Mouse (Mus musculus): ENCODE data around the gene Fkbp6. TPM values are rescaled to one million over a fixed set of nuclear protein-coding genes. Genes with fewer than 3 reads are reported as not detected.
"Not testable (repeated sequence)": the region's sequence is repeated elsewhere in the genome, so short reads cannot be mapped to it uniquely, and the experiment has no call there.

Fkbp6 gene
- polyA plus RNA-seq, 1 experiment from 2014 or later: 0.22 TPM

DNA sequence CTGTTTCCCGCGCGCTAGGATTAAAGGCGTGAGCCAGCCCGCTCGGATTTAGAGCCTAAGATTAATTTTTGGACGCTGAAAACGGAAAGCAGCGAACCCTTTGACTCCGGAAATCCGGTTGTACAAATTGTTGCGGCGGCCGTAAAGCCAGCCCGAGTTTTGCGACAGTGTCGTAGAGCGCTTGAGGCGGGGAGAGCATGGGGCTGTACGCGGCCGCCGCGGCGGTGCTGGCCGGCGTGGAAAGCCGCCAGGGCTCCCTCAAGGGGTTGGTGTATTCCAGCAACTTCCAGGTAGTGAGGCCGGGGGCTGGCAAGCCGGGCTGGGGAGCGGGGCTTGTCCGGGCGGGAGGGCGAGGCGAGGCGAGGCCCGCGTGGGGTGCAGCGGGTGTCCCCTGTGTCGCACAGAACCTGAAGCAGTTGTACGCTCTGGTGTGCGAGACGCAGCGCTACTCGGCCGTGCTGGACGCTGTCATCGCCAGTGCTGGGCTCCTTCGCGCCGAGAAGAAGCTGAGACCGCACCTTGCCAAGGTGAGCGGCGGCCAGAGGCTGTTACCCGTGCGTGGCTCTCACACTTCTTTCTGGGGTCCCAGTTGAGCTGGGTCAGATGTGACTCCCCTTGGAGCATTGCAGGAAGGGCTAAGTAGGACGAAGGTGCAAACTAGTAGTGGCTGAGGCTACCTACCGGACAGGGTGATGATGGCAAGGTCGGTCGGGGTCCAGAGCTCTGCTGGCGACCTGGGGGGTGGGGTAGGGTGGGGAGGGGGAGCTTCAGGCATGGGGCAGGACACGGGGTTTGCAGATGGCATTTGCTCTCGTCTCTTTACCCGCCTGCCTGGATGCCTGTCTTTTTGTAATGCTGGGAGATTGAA is 20.2 kb upstream of the Fkbp6 start, which contains the start of gene Nsun5:
Nsun5 (plus strand) TSS at position 167 of the 868 bp plus-strand sequence.
- no peaks in the 10 kb centered on the region for H3K27me3 ChIP-seq (ENCODE audit: poor library complexity, severe bottlenecking)
- DNase-seq (ENCODE audit: extremely low spot score, low spot score): peak; percentile 95
- under 1% methylated on average over 64 of the region's 64 CpGs for WGBS
- H3K4me3 ChIP-seq: peak within 1 kb of the TSS; percentile 98
- H3K27ac ChIP-seq: peak within 1 kb of the TSS; percentile 88
- peaks cover 20% of the 10 kb centered on the region for H3K4me1 ChIP-seq
- peaks cover 7% of the 10 kb centered on the region for H3K9me3 ChIP-seq
- peaks cover 40% of the 10 kb centered on the region for H3K36me3 ChIP-seq (replicated peaks)

DNA sequence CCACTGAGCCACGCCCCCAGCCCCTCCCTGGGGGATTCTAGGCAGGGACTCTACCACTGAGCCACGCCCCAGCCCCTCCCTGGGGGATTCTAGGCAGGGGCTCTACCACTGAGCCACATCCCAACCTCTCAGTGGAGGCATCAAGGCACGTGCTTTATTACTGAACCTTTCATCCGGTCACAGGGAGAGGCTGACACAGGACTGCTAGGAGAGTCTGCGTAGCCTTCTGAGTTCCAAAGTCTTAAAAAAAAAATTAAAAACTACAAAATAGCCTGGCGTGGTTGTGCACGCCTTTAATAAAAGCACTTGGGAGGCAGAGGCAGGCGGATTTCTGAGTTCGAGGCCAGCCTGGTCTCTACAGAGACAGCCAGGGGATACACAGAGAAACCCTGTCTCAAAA is 19.4 kb upstream of the Fkbp6 start:
- WGBS: 57% methylated on average over 9 of the region's 9 CpGs
- not testable (repeated sequence) for H3K9me3 ChIP-seq; DNase-seq (ENCODE audit: extremely low spot score, low spot score); H3K27me3 ChIP-seq (ENCODE audit: poor library complexity, severe bottlenecking)
- Histone ChIP-seq H3K36me3 (replicated peaks) (peaks cover 32% of the 10 kb centered on the region), H3K4me3 (peak overlapping the region; percentile 98), H3K4me1 (peaks cover 20% of the 10 kb centered on the region), H3K27ac (peak overlapping the region; percentile 88)

- no peak for DNase-seq (ENCODE audit: extremely low spot score, low spot score)
- Histone ChIP-seq H3K27ac (no peak overlapping the region), H3K27me3 (ENCODE audit: poor library complexity, severe bottlenecking) (peaks cover 4% of the 10 kb centered on the region; the same call in 1 of the 2 replicates), H3K4me1 (peaks cover 20% of the 10 kb centered on the region), H3K4me3 (no peak overlapping the region), H3K9me3 (peaks cover 2% of the 10 kb centered on the region), H3K36me3 (replicated peaks) (peaks cover 23% of the 10 kb centered on the region)
- WGBS: 76% methylated on average over 6 of the region's 6 CpGs
Measured at GRCm38 (mm10) chr5:135368312-135368711, 18.5 kb upstream of the Fkbp6 start.

GRCm38 (mm10) chr5:135367841-135368240 is 18.0 kb upstream of the Fkbp6 start:
- H3K9me3 ChIP-seq: no peaks in the 10 kb centered on the region
- H3K27me3 ChIP-seq (ENCODE audit: poor library complexity, severe bottlenecking): peaks cover 4% of the 10 kb centered on the region; the same call in 1 of the 2 replicates
- no peak overlapping the region for H3K4me3 ChIP-seq
- H3K36me3 ChIP-seq (replicated peaks): peaks cover 18% of the 10 kb centered on the region
- H3K27ac ChIP-seq: no peak overlapping the region
- no peak for DNase-seq (ENCODE audit: extremely low spot score, low spot score)
- peaks cover 20% of the 10 kb centered on the region for H3K4me1 ChIP-seq
- 56% methylated on average over 6 of the region's 6 CpGs for WGBS

GRCm38 (mm10) chr5:135363540-135363939 is 13.7 kb upstream of the Fkbp6 start:
- WGBS: 28% methylated on average over 12 of the region's 12 CpGs
- H3K4me3 ChIP-seq: no peak overlapping the region
- peaks cover 5% of the 10 kb centered on the region; the same call in 1 of the 2 replicates for H3K9me3 ChIP-seq
- no peak overlapping the region for H3K27ac ChIP-seq
- H3K36me3 ChIP-seq (replicated peaks): no peaks in the 10 kb centered on the region
- DNase-seq (ENCODE audit: extremely low spot score, low spot score): peak; percentile 66
- no peaks in the 10 kb centered on the region for H3K4me1 ChIP-seq
- peaks cover 4% of the 10 kb centered on the region; the same call in 1 of the 2 replicates for H3K27me3 ChIP-seq (ENCODE audit: poor library complexity, severe bottlenecking)

- no peak overlapping the region for H3K4me3 ChIP-seq
- peaks cover 4% of the 10 kb centered on the region; the same call in 1 of the 2 replicates for H3K27me3 ChIP-seq (ENCODE audit: poor library complexity, severe bottlenecking)
- 92% methylated on average over 3 of the region's 3 CpGs for WGBS
- H3K4me1 ChIP-seq: no peaks in the 10 kb centered on the region
- H3K27ac ChIP-seq: no peak overlapping the region
- H3K9me3 ChIP-seq: peaks cover 7% of the 10 kb centered on the region
- DNase-seq (ENCODE audit: extremely low spot score, low spot score): no peak
- H3K36me3 ChIP-seq (replicated peaks): no peaks in the 10 kb centered on the region
Measured at GRCm38 (mm10) chr5:135362572-135362971, 12.7 kb upstream of the Fkbp6 start.

DNA sequence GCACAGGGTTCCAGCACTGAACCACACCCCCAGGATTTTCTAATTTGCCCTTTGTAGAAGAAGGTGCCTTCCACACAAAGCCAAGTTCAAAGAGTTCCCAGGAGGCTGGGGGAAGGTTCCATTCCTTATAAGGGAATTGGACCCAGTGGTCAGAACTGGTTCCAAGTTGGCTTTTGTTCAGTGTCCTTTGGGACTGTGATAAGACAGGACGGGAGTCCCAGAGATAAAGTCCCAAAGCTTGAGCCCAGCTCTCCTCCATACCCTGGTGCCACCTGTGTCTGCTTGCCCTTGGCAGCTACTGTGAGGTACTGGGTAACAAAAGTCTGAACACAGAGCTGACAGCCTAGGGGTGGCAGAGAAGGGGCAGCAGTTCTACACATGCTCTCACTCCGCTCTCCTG is 9.9 kb upstream of the Fkbp6 start:
- Histone ChIP-seq H3K36me3 (replicated peaks) (no peaks in the 10 kb centered on the region), H3K27me3 (ENCODE audit: poor library complexity, severe bottlenecking) (peaks cover 4% of the 10 kb centered on the region; the same call in 1 of the 2 replicates), H3K4me3 (no peak overlapping the region), H3K4me1 (no peaks in the 10 kb centered on the region), H3K9me3 (peaks cover 9% of the 10 kb centered on the region), H3K27ac (no peak overlapping the region)
- 97% methylated on average over 2 of the region's 2 CpGs for WGBS
- DNase-seq (ENCODE audit: extremely low spot score, low spot score): no peak

GRCm38 (mm10) chr5:135357556-135357955 is 7.7 kb upstream of the Fkbp6 start:
- 91% methylated on average over 2 of the region's 2 CpGs for WGBS
- Histone ChIP-seq H3K4me1 (no peaks in the 10 kb centered on the region), H3K9me3 (peaks cover 9% of the 10 kb centered on the region), H3K4me3 (no peak overlapping the region), H3K27me3 (ENCODE audit: poor library complexity, severe bottlenecking) (peaks cover 19% of the 10 kb centered on the region), H3K27ac (no peak overlapping the region), H3K36me3 (replicated peaks) (no peaks in the 10 kb centered on the region)
- DNase-seq (ENCODE audit: extremely low spot score, low spot score): no peak

GRCm38 (mm10) chr5:135356090-135356489 is 6.2 kb upstream of the Fkbp6 start:
- no peaks in the 10 kb centered on the region for H3K36me3 ChIP-seq (replicated peaks)
- peaks cover 9% of the 10 kb centered on the region for H3K9me3 ChIP-seq
- WGBS: 61% methylated on average over 1 of the region's 1 CpGs
- DNase-seq (ENCODE audit: extremely low spot score, low spot score): no peak
- peaks cover 30% of the 10 kb centered on the region for H3K27me3 ChIP-seq (ENCODE audit: poor library complexity, severe bottlenecking)
- H3K4me1 ChIP-seq: no peaks in the 10 kb centered on the region
- H3K27ac ChIP-seq: no peak overlapping the region
- no peak overlapping the region for H3K4me3 ChIP-seq

- H3K4me1 ChIP-seq: no peaks in the 10 kb centered on the region
- no peak overlapping the region for H3K27ac ChIP-seq
- H3K9me3 ChIP-seq: peaks cover 10% of the 10 kb centered on the region
- peak; percentile 47 for DNase-seq (ENCODE audit: extremely low spot score, low spot score)
- no peaks in the 10 kb centered on the region; the same call in 1 of the 2 replicates for H3K36me3 ChIP-seq (replicated peaks)
- WGBS: 18% methylated on average over 20 of the region's 20 CpGs
- peaks cover 30% of the 10 kb centered on the region for H3K27me3 ChIP-seq (ENCODE audit: poor library complexity, severe bottlenecking)
- peak overlapping the region; percentile 3; the same call in 1 of the 2 replicates for H3K4me3 ChIP-seq
Measured at GRCm38 (mm10) chr5:135353564-135353963, 3.7 kb upstream of the Fkbp6 start.

GRCm38 (mm10) chr5:135352995-135353394 is 3.2 kb upstream of the Fkbp6 start, which contains the start of gene Trim50:
TSS of gene Trim50 (plus strand) at chr5:135353295.
- Histone ChIP-seq H3K36me3 (replicated peaks) (no peaks in the 10 kb centered on the region; the same call in 1 of the 2 replicates), H3K27me3 (ENCODE audit: poor library complexity, severe bottlenecking) (peaks cover 30% of the 10 kb centered on the region), H3K4me1 (no peaks in the 10 kb centered on the region), H3K27ac (no peak within 1 kb of the TSS), H3K9me3 (peaks cover 10% of the 10 kb centered on the region), H3K4me3 (peak within 1 kb of the TSS; percentile 3; the same call in 1 of the 2 replicates)
- DNase-seq (ENCODE audit: extremely low spot score, low spot score): no peak
- 67% methylated on average over 9 of the region's 9 CpGs for WGBS

DNA sequence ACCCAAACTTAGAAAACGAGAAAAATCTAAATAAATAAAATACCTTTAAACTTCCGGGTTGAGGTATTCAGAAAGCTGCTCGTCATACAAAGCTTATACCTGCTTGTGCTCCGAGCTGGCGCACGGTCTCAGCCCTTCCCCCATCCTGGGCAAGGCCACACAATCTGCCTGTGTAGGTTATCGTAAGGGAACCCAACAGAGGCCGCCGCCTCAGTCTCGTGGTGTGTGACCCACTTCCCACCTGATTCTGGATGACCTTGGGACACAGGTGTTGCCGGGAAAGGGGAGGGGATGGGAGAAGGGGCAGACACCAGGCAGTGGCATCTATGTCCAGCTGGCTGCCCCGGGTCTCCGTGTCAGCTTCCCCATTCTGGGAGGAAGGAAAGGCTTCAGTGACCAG is 1.8 kb upstream of the Fkbp6 start:
- WGBS: 88% methylated on average over 13 of the region's 13 CpGs

GRCm38 (mm10) chr5:135347511-135348011 is 2.3 kb downstream of the Fkbp6 start:
- Histone ChIP-seq H3K9me3 (peaks cover 6% of the 10 kb centered on the region), H3K4me1 (no peaks in the 10 kb centered on the region), H3K4me3 (no peak overlapping the region), H3K27ac (no peak overlapping the region), H3K36me3 (replicated peaks) (no peaks in the 10 kb centered on the region; the same call in 1 of the 2 replicates), H3K27me3 (ENCODE audit: poor library complexity, severe bottlenecking) (peaks cover 11% of the 10 kb centered on the region; the same call in 1 of the 2 replicates)
- no peak for DNase-seq (ENCODE audit: extremely low spot score, low spot score)
- WGBS: 73% methylated on average over 4 of the region's 4 CpGs

More for the DNA sequence above, 1.8 kb upstream of the Fkbp6 start:
- no peak overlapping the region for H3K4me3 ChIP-seq
- H3K9me3 ChIP-seq: peaks cover 6% of the 10 kb centered on the region
- H3K27me3 ChIP-seq (ENCODE audit: poor library complexity, severe bottlenecking): peaks cover 30% of the 10 kb centered on the region
- no peaks in the 10 kb centered on the region for H3K4me1 ChIP-seq
- H3K36me3 ChIP-seq (replicated peaks): no peaks in the 10 kb centered on the region; the same call in 1 of the 2 replicates
- no peak overlapping the region for H3K27ac ChIP-seq
- DNase-seq (ENCODE audit: extremely low spot score, low spot score): no peak
